Mouse (Mus musculus) kidney, embryonic 15.5 days (tissue): ENCODE results near the gene Ccdc194. TPM values are rescaled to one million over a fixed set of nuclear protein-coding genes. Genes with fewer than 3 reads are reported as not detected.
"Not testable (repeated sequence)": the region's sequence is repeated elsewhere in the genome, so short reads cannot be mapped to it uniquely, and the experiment has no call there.

ENCODE experiments used
- ATAC-seq: fragments of 200-750 bp; cut with Nextera tagmentation; replicated peaks from 2 replicates; pipeline ENCODE4 v1.8.0; 2017; ENCODE audit warnings: moderate TSS enrichment; ENCODE audit not compliant: low FRiP score
- H3K27ac ChIP-seq: fragments of 300-500 bp; sonication (generic); 2 replicates; pipeline ENCODE4 v1.5.1; 2015; ENCODE audit warnings: mild to moderate bottlenecking, inconsistent platforms
- H3K27me3 ChIP-seq: fragments of 300-500 bp; sonication (generic); 2 replicates; pipeline ENCODE4 v1.6.1; 2015; ENCODE audit warnings: inconsistent platforms
- H3K36me3 ChIP-seq: fragments of 300-500 bp; sonication (generic); 2 replicates; pipeline ENCODE4 v1.6.1; 2015; ENCODE audit warnings: inconsistent platforms
- H3K4me1 ChIP-seq: fragments of 300-500 bp; sonication (generic); 2 replicates; pipeline ENCODE4 v1.6.1; 2015; ENCODE audit warnings: inconsistent platforms
- H3K4me2 ChIP-seq: fragments of 300-500 bp; sonication (generic); 2 replicates; pipeline ENCODE4 v1.6.1; 2015; ENCODE audit warnings: moderate library complexity, mild to moderate bottlenecking, inconsistent platforms
- H3K4me3 ChIP-seq: fragments of 300-500 bp; sonication (generic); replicated peaks from 2 replicates; pipeline ENCODE4 v1.5.1; 2015; ENCODE audit warnings: mild to moderate bottlenecking, inconsistent platforms
- H3K9ac ChIP-seq: fragments of 300-500 bp; sonication (generic); 2 replicates; pipeline ENCODE4 v1.6.1; 2015; ENCODE audit warnings: mild to moderate bottlenecking, inconsistent platforms
- H3K9me3 ChIP-seq: fragments of 300-500 bp; sonication (generic); replicated peaks from 2 replicates; pipeline ENCODE4 v1.6.1; 2016; ENCODE audit warnings: inconsistent platforms
- WGBS: fragments of 180-500 bp; shearing (Covaris S2); methylation state at CpG from one replicate; pipeline ENCODE4 v1.1.7; 2015; ENCODE audit warnings: mixed read lengths; 5-methylcytosine and 5-hydroxymethylcytosine counted together
- polyA plus RNA-seq: library from polyadenylated mRNA; unstranded; fragments of >200 nt; fragmentation: Nextera tagmentation; extraction: Ambion mirVana; gene quantifications from 2 replicates; pipeline ENCODE4 v1.2.1, GENCODE M21; 2015

Ccdc194 gene
- polyA plus RNA-seq, 1 experiment from 2014 or later = 0.52 TPM

- peaks cover 40% of the 10 kb centered on the region for H3K36me3 ChIP-seq
- H3K27ac ChIP-seq = no peak overlapping the region
- H3K4me1 ChIP-seq = peaks cover 24% of the 10 kb centered on the region
- WGBS = 86% methylated on average over 7 of the region's 7 CpGs
- H3K9ac ChIP-seq = no peak overlapping the region
- H3K4me2 ChIP-seq = no peak overlapping the region
- no peaks in the 10 kb centered on the region for H3K27me3 ChIP-seq
- ATAC-seq = no peak
- no peak overlapping the region for H3K4me3 ChIP-seq
- H3K9me3 ChIP-seq = no peaks in the 10 kb centered on the region
Measured at GRCm38 (mm10) chr8:71547590-71547989, 22.1 kb upstream of the Ccdc194 start.

GRCm38 (mm10) chr8:71545053-71545452 is 19.5 kb upstream of the Ccdc194 start:
- Histone ChIP-seq H3K9me3 (no peaks in the 10 kb centered on the region), H3K4me2 (no peak overlapping the region), H3K9ac (no peak overlapping the region), H3K27me3 (no peaks in the 10 kb centered on the region), H3K4me3 (no peak overlapping the region), H3K4me1 (peaks cover 13% of the 10 kb centered on the region), H3K36me3 (peaks cover 40% of the 10 kb centered on the region), H3K27ac (no peak overlapping the region)
- no peak for ATAC-seq
- WGBS = 89% methylated on average over 11 of the region's 11 CpGs

GRCm38 (mm10) chr8:71543755-71544154 is 18.2 kb upstream of the Ccdc194 start:
- peak overlapping the region; percentile 87 for H3K4me2 ChIP-seq
- H3K27ac ChIP-seq = no peak overlapping the region
- WGBS = 84% methylated on average over 9 of the region's 9 CpGs
- H3K36me3 ChIP-seq = peaks cover 38% of the 10 kb centered on the region
- H3K4me1 ChIP-seq = peaks cover 13% of the 10 kb centered on the region
- no peaks in the 10 kb centered on the region for H3K27me3 ChIP-seq
- peak overlapping the region; percentile 91 for H3K4me3 ChIP-seq
- peak overlapping the region; percentile 85 for H3K9ac ChIP-seq
- no peak for ATAC-seq
- H3K9me3 ChIP-seq = no peaks in the 10 kb centered on the region

GRCm38 (mm10) chr8:71542632-71543343 is 17.3 kb upstream of the Ccdc194 start, which contains the start of gene Mvb12a:
Mvb12a (plus strand) TSS chr8:71542922.
- Histone ChIP-seq H3K36me3 (peaks cover 29% of the 10 kb centered on the region), H3K9me3 (no peaks in the 10 kb centered on the region), H3K4me2 (peak within 1 kb of the TSS; percentile 87), H3K4me3 (peak within 1 kb of the TSS; percentile 91), H3K27ac (peak within 1 kb of the TSS; percentile 78), H3K4me1 (peaks cover 19% of the 10 kb centered on the region), H3K9ac (peak within 1 kb of the TSS; percentile 85), H3K27me3 (no peaks in the 10 kb centered on the region)
- under 1% methylated on average over 55 of the region's 55 CpGs for WGBS
- ATAC-seq = peak; percentile 95

- peaks cover 37% of the 10 kb centered on the region for H3K4me1 ChIP-seq
- ATAC-seq = peak; percentile 85
Measured at GRCm38 (mm10) chr8:71537028-71537867, 11.7 kb upstream of the Ccdc194 start, which contains the start of gene Bst2. Bst2 (minus strand) TSS chr8:71537456.

GRCm38 (mm10) chr8:71535663-71536062 is 10.2 kb upstream of the Ccdc194 start:
- no peak overlapping the region for H3K27ac ChIP-seq
- peak overlapping the region; percentile 65 for H3K4me2 ChIP-seq
- H3K4me1 ChIP-seq = peaks cover 39% of the 10 kb centered on the region
- 0 out of 2 replicates have a peak overlapping the region, but pooled peaks have one; percentile 55 for H3K4me3 ChIP-seq
- H3K36me3 ChIP-seq = no peaks in the 10 kb centered on the region
- no peak for ATAC-seq
- WGBS = 64% methylated on average over 5 of the region's 5 CpGs
- H3K9ac ChIP-seq = no peak overlapping the region
- H3K9me3 ChIP-seq = no peaks in the 10 kb centered on the region
- peaks cover 7% of the 10 kb centered on the region; the same call in 1 of the 2 replicates for H3K27me3 ChIP-seq

More at GRCm38 (mm10) chr8:71537028-71537867, 11.7 kb upstream of the Ccdc194 start, which contains the start of gene Bst2:
- Histone ChIP-seq H3K27me3 (peaks cover 7% of the 10 kb centered on the region; the same call in 1 of the 2 replicates), H3K4me2 (peak within 1 kb of the TSS; percentile 65), H3K27ac (peak within 1 kb of the TSS; percentile 86), H3K36me3 (no peaks in the 10 kb centered on the region), H3K9ac (peak within 1 kb of the TSS; percentile 59), H3K4me3 (peak within 1 kb of the TSS; percentile 55), H3K9me3 (no peaks in the 10 kb centered on the region)
- WGBS = 2% methylated on average over 37 of the region's 37 CpGs

GRCm38 (mm10) chr8:71534263-71534810 is 8.8 kb upstream of the Ccdc194 start:
- peaks cover 44% of the 10 kb centered on the region for H3K4me1 ChIP-seq
- WGBS = 40% methylated on average over 3 of the region's 3 CpGs
- no peak overlapping the region for H3K4me2 ChIP-seq
- no peaks in the 10 kb centered on the region for H3K9me3 ChIP-seq
- no peak overlapping the region for H3K4me3 ChIP-seq
- ATAC-seq = no peak
- H3K27ac ChIP-seq = peak overlapping the region; percentile 77; the same call in 1 of the 2 replicates
- no peak overlapping the region for H3K9ac ChIP-seq
- H3K36me3 ChIP-seq = no peaks in the 10 kb centered on the region
- H3K27me3 ChIP-seq = peaks cover 7% of the 10 kb centered on the region; the same call in 1 of the 2 replicates

- H3K4me3 ChIP-seq, H3K4me2 ChIP-seq, H3K9me3 ChIP-seq, H3K36me3 ChIP-seq, ATAC-seq, H3K9ac ChIP-seq: not testable (repeated sequence)
- Histone ChIP-seq H3K4me1 (peaks cover 45% of the 10 kb centered on the region), H3K27me3 (peaks cover 13% of the 10 kb centered on the region), H3K27ac (0 out of 2 replicates have a peak overlapping the region, but pooled peaks have one; percentile 48)
- WGBS = 54% methylated on average over 6 of the region's 12 CpGs
Measured at GRCm38 (mm10) chr8:71530735-71531467, 5.4 kb upstream of the Ccdc194 start.

- no peaks in the 10 kb centered on the region for H3K36me3 ChIP-seq
- H3K4me2 ChIP-seq = no peak overlapping the region
- H3K9me3 ChIP-seq = no peaks in the 10 kb centered on the region
- peak overlapping the region; percentile 84 for H3K27ac ChIP-seq
- H3K27me3 ChIP-seq = peaks cover 32% of the 10 kb centered on the region
- no peak overlapping the region for H3K9ac ChIP-seq
- H3K4me3 ChIP-seq = no peak overlapping the region
- ATAC-seq = no peak
- WGBS = 79% methylated on average over 11 of the region's 11 CpGs
- peaks cover 47% of the 10 kb centered on the region for H3K4me1 ChIP-seq
Measured at GRCm38 (mm10) chr8:71528362-71529073, 3.0 kb upstream of the Ccdc194 start.

GRCm38 (mm10) chr8:71527162-71527870 is 1.8 kb upstream of the Ccdc194 start:
- Histone ChIP-seq H3K9me3 (no peaks in the 10 kb centered on the region), H3K9ac (no peak overlapping the region), H3K27ac (peak overlapping the region; percentile 84), H3K36me3 (no peaks in the 10 kb centered on the region), H3K4me3 (no peak overlapping the region), H3K4me1 (peaks cover 40% of the 10 kb centered on the region), H3K27me3 (peaks cover 34% of the 10 kb centered on the region), H3K4me2 (no peak overlapping the region)
- WGBS = 45% methylated on average over 3 of the region's 3 CpGs
- no peak for ATAC-seq
